Mouse (Mus musculus): ENCODE data around the gene Cenpf. TPM values are rescaled to one million over a fixed set of nuclear protein-coding genes. Genes with fewer than 3 reads are reported as not detected.

The Cenpf gene
- 57.8 and 63.9 TPM in 2 replicates for polyA plus RNA-seq (2014; fragmentation: Nextera tagmentation; extraction: Ambion mirVana)

DNA sequence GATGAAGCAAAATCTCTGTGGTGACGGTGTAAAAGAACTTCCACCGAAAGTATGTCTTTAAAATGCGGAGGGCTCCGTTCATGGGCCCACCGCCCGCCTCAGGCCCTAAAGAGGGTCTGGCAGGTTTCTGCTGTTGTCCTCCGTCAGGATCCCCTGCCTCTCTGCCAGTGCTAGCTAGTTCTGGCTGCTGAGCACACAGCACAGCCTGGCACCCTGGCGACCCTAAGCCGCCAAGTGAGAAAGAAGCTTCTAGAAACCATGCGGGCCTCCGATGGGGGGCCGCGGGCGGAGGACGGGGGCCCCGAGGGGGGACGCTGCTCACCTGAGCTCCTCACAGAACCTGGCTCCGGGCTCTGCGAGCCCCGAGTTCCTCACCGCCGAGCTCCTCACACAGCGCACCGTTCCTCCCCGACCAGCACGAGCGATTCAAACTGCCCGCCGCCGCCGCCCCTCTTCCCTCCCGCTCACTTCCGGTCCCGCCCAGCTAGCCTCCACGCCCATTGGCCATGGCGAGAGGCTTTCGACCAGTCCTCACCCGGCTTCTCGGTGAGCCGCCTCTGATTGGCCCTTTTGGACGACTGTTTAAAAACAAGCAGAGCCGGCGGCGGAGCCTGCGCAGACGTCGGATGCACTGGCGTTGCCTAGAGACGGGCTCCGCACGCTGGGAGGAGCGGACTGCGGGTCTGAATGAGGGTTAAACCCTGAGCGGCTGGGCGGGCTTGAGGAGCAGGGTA, at the start of gene Cenpf:
Gene Cenpf (minus strand): TSS at position 433 of the 734 bp plus-strand sequence.
- H3K9ac ChIP-seq (ENCODE audit: low read length) = peak within 1 kb of the TSS; percentile 81
- peak within 1 kb of the TSS; percentile 40 to 72; a peak in 3 of 4 replicates for H3K27ac ChIP-seq (replicated peaks in 1 of 2; ENCODE audit: control insufficient read depth in 1 of 2, insufficient read depth in 1 of 2, low read depth in 2 of 2, low read length in 2 of 2)
- H3K4me3 ChIP-seq (ENCODE audit: control insufficient read depth in 1 of 2, insufficient read depth in 1 of 2, low read depth in 1 of 2, low read length in 2 of 2) = peak within 1 kb of the TSS; percentile 62 to 71
- H3K9me3 ChIP-seq (ENCODE audit: control insufficient read depth, low read length) = no peaks in the 10 kb centered on the region
- H3K27me3 ChIP-seq (ENCODE audit: control insufficient read depth, insufficient read depth, low read length) = no peaks in the 10 kb centered on the region
- WGBS = 1% methylated on average over 55 of the region's 55 CpGs
- ATAC-seq (ENCODE audit: insufficient number of reproducible peaks, insufficient read depth, low FRiP score, low read depth) = peak; percentile 100
- H3K4me2 ChIP-seq (ENCODE audit: low read length) = peak within 1 kb of the TSS; percentile 78
- H3K4me1 ChIP-seq (ENCODE audit: control insufficient read depth in 2 of 2, insufficient read depth in 2 of 2, low read length in 2 of 2) = peaks cover 4 to 34% of the 10 kb centered on the region in 2 experiments
- H3K36me3 ChIP-seq (ENCODE audit: control insufficient read depth, insufficient read depth, low read length) = peaks cover 25% of the 10 kb centered on the region

DNA sequence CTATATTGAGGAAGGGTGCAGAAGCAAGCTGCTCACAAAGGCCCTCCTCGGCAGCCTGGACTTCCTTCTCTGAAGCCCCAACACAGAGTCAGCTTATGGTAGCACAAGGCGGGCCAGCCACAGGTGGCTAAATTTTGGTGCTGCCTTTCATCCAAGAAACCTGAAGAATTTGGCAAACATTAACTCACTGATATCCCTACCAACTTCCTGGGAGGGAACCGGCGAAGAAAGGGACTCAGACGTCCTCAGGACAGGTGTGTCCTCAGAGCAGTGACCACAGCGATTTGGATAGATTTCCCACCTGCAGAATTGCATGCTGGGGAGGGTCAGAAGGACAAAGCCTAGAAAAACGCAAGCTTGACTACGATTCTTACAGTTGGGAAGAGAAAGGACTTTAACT, 44.3 kb upstream of the Cenpf start:
- Histone ChIP-seq H3K4me2 (ENCODE audit: low read length) (0 out of 2 replicates have a peak overlapping the region, but pooled peaks have one; percentile 6), H3K36me3 (ENCODE audit: control insufficient read depth, insufficient read depth, low read length) (no peaks in the 10 kb centered on the region), H3K27ac (replicated peaks in 1 of 2; ENCODE audit: control insufficient read depth in 1 of 2, insufficient read depth in 1 of 2, low read depth in 2 of 2, low read length in 2 of 2) (peak overlapping the region in 1 of 2 experiments; percentile 35; a peak in 1 of 4 replicates), H3K27me3 (ENCODE audit: control insufficient read depth, insufficient read depth, low read length) (no peaks in the 10 kb centered on the region), H3K4me3 (ENCODE audit: control insufficient read depth in 1 of 2, insufficient read depth in 1 of 2, low read depth in 1 of 2, low read length in 2 of 2) (no peak overlapping the region), H3K4me1 (ENCODE audit: control insufficient read depth in 2 of 2, insufficient read depth in 2 of 2, low read length in 2 of 2) (peaks cover 20 to 39% of the 10 kb centered on the region in 2 experiments), H3K9me3 (ENCODE audit: control insufficient read depth, low read length) (no peaks in the 10 kb centered on the region), H3K9ac (ENCODE audit: low read length) (no peak overlapping the region)
- 76% methylated on average over 8 of the region's 8 CpGs for WGBS
- ATAC-seq (ENCODE audit: insufficient number of reproducible peaks, insufficient read depth, low FRiP score, low read depth) = no peak

DNA sequence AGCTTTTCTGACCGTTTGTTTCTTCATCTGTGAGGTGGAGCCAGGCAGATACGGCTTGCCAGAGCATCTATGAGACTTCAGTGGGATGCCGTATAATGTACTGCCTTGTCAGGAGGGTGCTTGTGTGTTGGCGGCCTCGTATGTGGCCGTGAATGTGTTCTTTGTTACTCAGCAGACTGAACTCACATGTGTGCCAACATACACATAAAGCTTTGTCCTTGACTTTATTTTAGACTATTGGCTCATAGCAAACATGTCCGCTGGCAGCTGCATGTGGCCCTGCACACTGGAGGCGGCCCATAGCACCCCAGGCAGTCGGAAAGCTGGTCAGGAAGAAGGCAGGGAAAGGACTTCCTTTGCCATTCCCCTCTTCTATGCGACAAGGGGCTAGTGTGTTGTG, 43.8 kb upstream of the Cenpf start:
- peak overlapping the region in 1 of 2 experiments; percentile 35; a peak in 1 of 4 replicates for H3K27ac ChIP-seq (replicated peaks in 1 of 2; ENCODE audit: control insufficient read depth in 1 of 2, insufficient read depth in 1 of 2, low read depth in 2 of 2, low read length in 2 of 2)
- peak overlapping the region; percentile 6; the same call in 1 of the 2 replicates for H3K4me2 ChIP-seq (ENCODE audit: low read length)
- H3K9me3 ChIP-seq (ENCODE audit: control insufficient read depth, low read length) = no peaks in the 10 kb centered on the region
- WGBS = 65% methylated on average over 10 of the region's 10 CpGs
- no peak overlapping the region for H3K4me3 ChIP-seq (ENCODE audit: control insufficient read depth in 1 of 2, insufficient read depth in 1 of 2, low read depth in 1 of 2, low read length in 2 of 2)
- no peaks in the 10 kb centered on the region for H3K27me3 ChIP-seq (ENCODE audit: control insufficient read depth, insufficient read depth, low read length)
- no peaks in the 10 kb centered on the region for H3K36me3 ChIP-seq (ENCODE audit: control insufficient read depth, insufficient read depth, low read length)
- no peak overlapping the region for H3K9ac ChIP-seq (ENCODE audit: low read length)
- H3K4me1 ChIP-seq (ENCODE audit: control insufficient read depth in 2 of 2, insufficient read depth in 2 of 2, low read length in 2 of 2) = peaks cover 20 to 42% of the 10 kb centered on the region in 2 experiments
- no peak for ATAC-seq (ENCODE audit: insufficient number of reproducible peaks, insufficient read depth, low FRiP score, low read depth)

DNA sequence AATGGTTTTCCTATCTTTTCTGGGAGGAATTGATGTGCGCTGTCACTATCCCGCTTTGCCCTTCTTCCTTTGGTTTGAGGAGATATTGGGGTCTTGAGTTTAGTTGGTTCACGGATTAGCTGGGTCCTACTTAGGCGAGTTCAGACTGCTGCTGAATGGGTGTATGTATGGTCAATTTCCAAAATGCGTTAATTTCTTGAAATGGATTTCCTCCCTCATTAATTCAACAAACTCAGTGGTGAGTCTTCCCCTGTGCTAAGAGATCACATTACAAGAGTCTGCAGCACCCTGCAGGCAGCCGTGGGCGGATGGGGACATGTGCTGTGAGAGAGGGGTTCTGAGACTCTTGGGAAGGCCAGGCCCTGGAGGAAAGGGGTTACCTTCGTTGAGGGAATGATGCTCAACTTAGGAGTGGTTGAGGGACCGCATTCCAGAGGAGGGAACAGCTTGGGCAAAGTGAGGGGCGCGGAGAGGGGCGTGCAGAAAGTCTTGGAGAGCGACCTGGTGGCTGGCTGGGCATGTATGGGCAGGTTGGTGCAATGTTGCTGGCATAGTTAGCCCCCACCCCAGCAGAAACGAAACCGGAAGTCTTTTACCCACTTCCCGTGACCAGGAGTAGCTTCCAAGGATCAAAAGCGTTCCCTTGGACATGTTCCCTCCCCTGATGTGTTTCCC, 41.4 kb upstream of the Cenpf start:
- Histone ChIP-seq H3K27me3 (ENCODE audit: control insufficient read depth, insufficient read depth, low read length) (no peaks in the 10 kb centered on the region), H3K9ac (ENCODE audit: low read length) (peak overlapping the region; percentile 92), H3K4me1 (ENCODE audit: control insufficient read depth in 2 of 2, insufficient read depth in 2 of 2, low read length in 2 of 2) (peaks cover 22 to 42% of the 10 kb centered on the region in 2 experiments), H3K4me2 (ENCODE audit: low read length) (peak overlapping the region; percentile 96), H3K36me3 (ENCODE audit: control insufficient read depth, insufficient read depth, low read length) (no peaks in the 10 kb centered on the region), H3K9me3 (ENCODE audit: control insufficient read depth, low read length) (no peaks in the 10 kb centered on the region), H3K4me3 (ENCODE audit: control insufficient read depth in 1 of 2, insufficient read depth in 1 of 2, low read depth in 1 of 2, low read length in 2 of 2) (peak overlapping the region; percentile 72 to 89), H3K27ac (replicated peaks in 1 of 2; ENCODE audit: control insufficient read depth in 1 of 2, insufficient read depth in 1 of 2, low read depth in 2 of 2, low read length in 2 of 2) (peak overlapping the region in 1 of 2 experiments; percentile 97; a peak in 1 of 4 replicates)
- no peak for ATAC-seq (ENCODE audit: insufficient number of reproducible peaks, insufficient read depth, low FRiP score, low read depth)
- WGBS = 10% methylated on average over 17 of the region's 17 CpGs

DNA sequence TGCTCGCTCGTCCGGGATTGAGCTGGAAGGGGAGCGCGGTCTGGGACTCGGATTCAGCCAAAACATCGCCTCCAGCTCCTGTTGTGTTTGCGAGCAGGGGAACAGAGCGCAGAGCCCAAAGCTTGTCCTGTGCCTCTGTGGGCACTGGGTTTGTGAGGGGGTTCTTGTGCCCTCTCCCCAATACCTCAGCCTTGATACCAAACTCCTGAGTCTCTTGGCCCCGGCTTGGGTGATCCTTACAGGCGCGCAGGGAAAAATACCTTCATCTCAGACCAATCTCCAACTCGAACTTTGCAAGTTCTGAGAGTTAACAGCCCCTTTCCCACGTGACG, 40.9 kb upstream of the Cenpf start:
- no peaks in the 10 kb centered on the region for H3K27me3 ChIP-seq (ENCODE audit: control insufficient read depth, insufficient read depth, low read length)
- peak overlapping the region; percentile 96 for H3K4me2 ChIP-seq (ENCODE audit: low read length)
- peaks cover 22 to 42% of the 10 kb centered on the region in 2 experiments for H3K4me1 ChIP-seq (ENCODE audit: control insufficient read depth in 2 of 2, insufficient read depth in 2 of 2, low read length in 2 of 2)
- H3K9ac ChIP-seq (ENCODE audit: low read length) = peak overlapping the region; percentile 92
- H3K27ac ChIP-seq (replicated peaks in 1 of 2; ENCODE audit: control insufficient read depth in 1 of 2, insufficient read depth in 1 of 2, low read depth in 2 of 2, low read length in 2 of 2) = peak overlapping the region; percentile 91 to 97; a peak in 3 of 4 replicates
- H3K4me3 ChIP-seq (ENCODE audit: control insufficient read depth in 1 of 2, insufficient read depth in 1 of 2, low read depth in 1 of 2, low read length in 2 of 2) = peak overlapping the region; percentile 72 to 89
- H3K36me3 ChIP-seq (ENCODE audit: control insufficient read depth, insufficient read depth, low read length) = no peaks in the 10 kb centered on the region
- ATAC-seq (ENCODE audit: insufficient number of reproducible peaks, insufficient read depth, low FRiP score, low read depth) = no peak
- H3K9me3 ChIP-seq (ENCODE audit: control insufficient read depth, low read length) = no peaks in the 10 kb centered on the region
- under 1% methylated on average over 15 of the region's 15 CpGs for WGBS

DNA sequence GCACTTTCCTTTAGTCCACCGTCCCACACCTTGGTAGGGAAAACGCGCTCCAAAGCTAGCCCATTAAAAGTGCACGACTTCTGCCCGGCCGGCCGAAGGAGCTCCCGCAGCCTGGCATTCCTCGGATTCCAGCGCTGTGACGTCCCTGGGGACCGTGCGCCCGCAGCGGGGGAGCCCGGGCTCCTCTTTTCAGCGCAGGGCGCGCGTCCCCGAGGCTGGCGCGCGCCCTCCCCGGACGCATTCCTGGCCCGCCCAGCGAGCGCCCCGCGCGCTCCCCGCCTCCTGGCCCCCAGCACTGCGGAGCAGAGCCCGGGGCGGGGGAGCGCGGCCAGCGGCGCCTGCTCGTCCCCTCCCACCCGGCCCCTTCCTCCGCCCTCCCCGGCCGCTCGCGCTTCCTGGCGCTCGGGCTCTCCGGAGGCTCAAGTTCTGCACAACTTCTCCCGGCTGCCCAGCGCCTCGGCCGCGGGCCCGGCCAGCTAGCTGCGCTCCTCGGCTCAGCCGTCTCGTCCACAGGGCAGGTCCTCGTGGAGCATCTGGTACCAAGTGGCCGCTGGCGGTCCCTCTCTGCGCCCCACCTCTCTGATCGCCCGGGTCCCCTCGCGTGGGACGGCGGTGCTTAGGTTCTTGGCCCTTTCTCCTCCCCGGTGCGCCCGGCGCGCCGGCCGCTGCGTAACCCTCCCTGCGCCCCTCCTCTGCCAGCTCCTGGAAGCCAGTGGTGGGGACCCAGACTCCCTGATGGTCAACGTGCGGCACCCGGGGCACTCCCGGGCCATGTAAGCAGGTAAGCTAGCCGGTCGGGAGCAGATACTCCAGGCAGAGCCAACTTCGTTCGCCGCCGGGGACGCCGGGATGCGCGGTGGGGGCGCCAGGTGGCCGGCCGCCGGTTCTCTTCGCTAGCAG, 40.2 kb upstream of the Cenpf start, which contains the start of gene Ptpn14:
Gene Ptpn14 (plus strand): TSS at position 385 of the 900 bp plus-strand sequence.
- H3K27ac ChIP-seq (replicated peaks in 1 of 2; ENCODE audit: control insufficient read depth in 1 of 2, insufficient read depth in 1 of 2, low read depth in 2 of 2, low read length in 2 of 2) = peak within 1 kb of the TSS; percentile 91 to 97
- peak within 1 kb of the TSS; percentile 92 for H3K9ac ChIP-seq (ENCODE audit: low read length)
- no peaks in the 10 kb centered on the region for H3K27me3 ChIP-seq (ENCODE audit: control insufficient read depth, insufficient read depth, low read length)
- H3K9me3 ChIP-seq (ENCODE audit: control insufficient read depth, low read length) = no peaks in the 10 kb centered on the region
- peak within 1 kb of the TSS; percentile 72 to 89 for H3K4me3 ChIP-seq (ENCODE audit: control insufficient read depth in 1 of 2, insufficient read depth in 1 of 2, low read depth in 1 of 2, low read length in 2 of 2)
- under 1% methylated on average over 80 of the region's 98 CpGs for WGBS
- peak within 1 kb of the TSS; percentile 96 for H3K4me2 ChIP-seq (ENCODE audit: low read length)
- peaks cover 22 to 42% of the 10 kb centered on the region in 2 experiments for H3K4me1 ChIP-seq (ENCODE audit: control insufficient read depth in 2 of 2, insufficient read depth in 2 of 2, low read length in 2 of 2)
- H3K36me3 ChIP-seq (ENCODE audit: control insufficient read depth, insufficient read depth, low read length) = no peaks in the 10 kb centered on the region
- peak; percentile 94 for ATAC-seq (ENCODE audit: insufficient number of reproducible peaks, insufficient read depth, low FRiP score, low read depth)

DNA sequence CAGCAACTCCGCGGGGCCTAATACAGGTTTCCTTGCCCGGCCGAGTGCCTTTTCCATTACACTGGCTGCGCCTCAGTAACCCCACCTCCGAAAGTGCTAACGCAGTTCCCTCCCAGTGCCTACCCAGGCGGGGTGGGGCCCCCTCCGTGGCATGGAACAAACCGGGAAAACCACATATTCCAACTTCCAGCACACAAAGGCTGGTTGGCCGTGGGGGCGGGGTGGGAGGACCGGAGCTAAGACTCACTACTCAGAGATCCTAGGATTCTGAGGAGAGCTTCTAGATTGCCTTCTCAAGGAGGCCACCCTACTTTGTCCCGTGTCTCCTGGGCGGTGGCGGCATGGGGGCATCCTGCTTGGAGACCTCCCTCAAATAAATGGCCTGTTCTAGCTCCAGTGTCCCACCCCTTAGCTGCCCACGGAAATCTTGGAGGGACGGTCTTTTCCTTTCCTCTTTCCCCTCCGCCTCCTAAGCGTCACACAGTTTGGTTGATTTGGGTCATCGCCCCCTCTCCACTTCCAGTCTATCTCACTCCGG, 39.5 kb upstream of the Cenpf start:
- Histone ChIP-seq H3K27me3 (ENCODE audit: control insufficient read depth, insufficient read depth, low read length) (no peaks in the 10 kb centered on the region), H3K27ac (replicated peaks in 1 of 2; ENCODE audit: control insufficient read depth in 1 of 2, insufficient read depth in 1 of 2, low read depth in 2 of 2, low read length in 2 of 2) (peak overlapping the region; percentile 90 to 97), H3K4me3 (ENCODE audit: control insufficient read depth in 1 of 2, insufficient read depth in 1 of 2, low read depth in 1 of 2, low read length in 2 of 2) (peak overlapping the region; percentile 72 to 89), H3K4me2 (ENCODE audit: low read length) (peak overlapping the region; percentile 96), H3K9me3 (ENCODE audit: control insufficient read depth, low read length) (no peaks in the 10 kb centered on the region), H3K4me1 (ENCODE audit: control insufficient read depth in 2 of 2, insufficient read depth in 2 of 2, low read length in 2 of 2) (peaks cover 22 to 40% of the 10 kb centered on the region in 2 experiments), H3K9ac (ENCODE audit: low read length) (peak overlapping the region; percentile 79), H3K36me3 (ENCODE audit: control insufficient read depth, insufficient read depth, low read length) (no peaks in the 10 kb centered on the region)
- peak; percentile 33 for ATAC-seq (ENCODE audit: insufficient number of reproducible peaks, insufficient read depth, low FRiP score, low read depth)
- WGBS = 3% methylated on average over 22 of the region's 22 CpGs
